Mouse (Mus musculus): Measurements from ENCODE around the gene Ptprn.

The Ptprn gene

GRCm38 (mm10) chr1:75264091-75264880, at the start of gene Ptprn:
Gene Ptprn (minus strand): TSS chr1:75264502.
- DNase-seq (ENCODE audit: low read depth), result no peak

DNA sequence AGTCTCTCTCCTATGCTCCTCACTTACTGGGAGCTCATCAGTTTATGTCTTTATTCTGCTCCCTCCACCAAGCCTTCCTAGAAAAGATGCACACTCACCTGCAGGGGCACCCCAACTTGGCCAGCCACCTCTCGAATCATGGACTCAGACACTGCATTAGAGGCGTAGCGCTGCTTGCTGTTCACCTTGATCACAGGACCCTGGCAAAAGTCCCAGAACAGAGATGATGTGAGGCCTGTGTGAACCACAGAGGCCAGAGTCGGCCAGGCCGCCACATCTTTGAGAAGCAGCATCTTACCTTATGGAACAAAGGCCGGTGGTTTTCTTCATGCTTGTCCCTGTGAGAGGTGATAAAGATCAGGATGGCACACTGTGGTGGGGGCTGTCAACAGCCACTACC, 47.4 kb upstream of the Ptprn start:
- no peak for DNase-seq (ENCODE audit: low read depth)

DNA sequence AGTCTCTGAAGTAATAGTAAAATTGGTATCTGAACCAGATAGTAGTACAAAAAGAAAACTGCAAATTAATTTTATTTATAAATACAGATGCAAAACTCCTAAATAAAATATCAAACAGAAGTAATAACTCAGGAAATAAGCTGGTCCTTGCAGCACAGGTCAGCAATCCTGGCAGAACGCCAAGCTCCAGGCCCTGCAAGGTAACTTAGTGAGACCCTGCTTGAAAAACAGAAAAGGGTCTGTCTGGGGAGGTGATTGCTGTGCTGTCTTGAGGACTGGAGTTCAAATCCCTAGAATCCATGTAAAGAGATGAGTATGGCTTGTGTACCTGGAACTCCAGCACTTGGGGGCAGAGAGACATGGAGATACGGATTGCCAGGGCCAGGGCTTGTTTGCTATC, 40.4 kb upstream of the Ptprn start:
- DNase-seq (ENCODE audit: low read depth), result no peak

DNA sequence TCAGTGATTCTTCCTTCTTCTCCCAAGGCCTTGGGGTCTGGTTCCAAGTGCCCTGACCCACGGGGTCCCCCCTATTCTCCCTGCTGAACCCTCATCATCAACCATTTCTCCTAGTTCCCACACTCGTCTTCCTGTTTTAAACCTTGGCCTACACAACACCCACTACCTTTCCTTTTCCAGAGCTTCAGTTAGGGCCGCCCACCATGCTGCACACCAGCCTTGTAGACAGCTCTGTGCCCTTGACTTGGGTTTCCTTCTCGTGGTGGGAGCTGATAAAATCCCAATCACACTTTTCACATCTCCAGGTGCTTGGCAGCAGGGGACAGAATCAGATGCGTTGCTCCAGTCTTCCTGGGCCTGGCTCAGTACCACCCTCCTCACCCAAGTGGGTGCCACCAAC, 30.0 kb upstream of the Ptprn start:
- DNase-seq (ENCODE audit: low read depth), result no peak

DNA sequence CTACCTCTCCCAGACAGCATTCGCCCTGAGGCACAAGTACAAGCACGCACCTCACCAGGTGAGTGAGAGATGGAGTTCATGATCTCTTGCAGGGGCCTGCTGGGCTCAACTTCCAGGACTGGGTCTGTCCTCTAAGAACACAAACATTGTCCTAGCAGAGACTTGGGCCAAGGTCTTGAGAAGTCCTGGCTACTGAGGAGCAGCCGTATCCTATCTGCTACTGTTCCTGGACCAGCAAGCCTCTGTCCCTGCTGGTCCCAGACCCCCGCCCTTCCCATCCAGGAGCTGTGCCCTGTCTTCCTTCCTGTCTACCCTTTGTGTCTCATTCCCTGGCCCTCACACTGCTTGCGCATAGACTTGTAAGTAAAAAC, 29.0 kb upstream of the Ptprn start:
- no peak for DNase-seq (ENCODE audit: low read depth)

GRCm38 (mm10) chr1:75292476-75293330, 28.4 kb upstream of the Ptprn start:
- peak; percentile 61 for DNase-seq (ENCODE audit: low read depth)

DNA sequence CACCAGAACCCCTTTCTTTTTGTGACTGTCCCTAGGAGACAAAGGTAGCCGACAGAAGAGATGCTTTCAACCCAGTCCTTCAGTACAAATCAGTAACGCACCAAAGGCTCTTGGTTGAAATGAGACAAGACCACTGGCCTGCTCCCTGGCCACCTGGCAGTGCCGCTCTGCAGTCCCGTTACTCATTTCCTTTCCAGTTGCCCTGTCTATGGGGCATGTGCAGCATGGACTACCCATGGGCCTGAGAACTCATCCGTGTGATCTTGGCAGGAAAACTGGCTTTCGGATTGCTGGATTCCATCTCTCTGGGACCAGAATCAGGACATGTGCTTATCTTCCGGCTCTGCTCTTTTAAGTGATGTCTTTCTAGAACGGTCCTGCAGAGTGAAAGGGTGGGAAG, 27.0 kb upstream of the Ptprn start:
- no peak for DNase-seq (ENCODE audit: low read depth)

DNA sequence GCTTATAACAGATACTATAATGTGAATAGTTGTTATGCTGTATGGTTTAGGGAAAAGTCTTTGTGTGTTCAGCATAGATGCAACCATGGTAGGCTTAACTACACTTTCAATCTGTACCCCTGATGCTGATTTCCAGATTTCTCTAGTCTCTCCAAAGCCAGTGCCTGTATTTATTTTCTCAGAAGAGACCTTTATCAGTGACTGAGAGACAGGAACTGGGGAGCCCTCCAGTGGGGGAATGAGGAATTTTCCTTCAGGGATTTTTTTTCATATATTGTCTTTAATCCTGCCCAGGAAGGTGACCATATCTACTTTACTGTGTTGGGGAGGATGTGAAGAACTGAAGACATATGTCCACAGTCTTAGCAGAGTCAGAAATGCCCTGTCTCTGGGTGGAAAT, 26.3 kb upstream of the Ptprn start:
- DNase-seq (ENCODE audit: low read depth), result no peak

DNA sequence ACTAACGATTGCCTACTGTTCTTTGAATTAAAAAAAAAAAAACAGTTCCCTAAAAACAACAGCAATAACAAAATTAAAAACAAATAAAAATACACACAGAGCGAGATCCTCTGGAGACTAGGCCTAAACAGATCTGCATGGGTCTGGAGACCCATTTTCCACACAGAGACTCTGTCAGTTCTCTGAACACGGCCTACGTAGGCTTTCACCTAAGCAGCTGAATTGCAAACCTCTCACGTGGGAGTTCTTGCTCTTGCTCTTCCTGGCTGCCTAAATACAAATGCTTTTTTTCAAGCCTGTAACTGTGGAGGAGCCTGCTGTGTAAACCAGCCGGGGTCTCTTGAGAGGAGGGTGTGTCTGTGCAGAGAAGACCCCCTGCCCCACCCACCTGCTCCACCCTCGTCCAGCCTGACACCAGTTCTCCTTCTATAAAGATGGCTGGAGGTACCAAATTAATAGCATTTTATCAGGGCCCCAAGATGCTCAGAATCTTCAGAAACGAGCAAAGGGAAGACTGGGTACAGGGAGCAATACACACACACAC, 25.7 kb upstream of the Ptprn start:
- DNase-seq (ENCODE audit: low read depth), result no peak

DNA sequence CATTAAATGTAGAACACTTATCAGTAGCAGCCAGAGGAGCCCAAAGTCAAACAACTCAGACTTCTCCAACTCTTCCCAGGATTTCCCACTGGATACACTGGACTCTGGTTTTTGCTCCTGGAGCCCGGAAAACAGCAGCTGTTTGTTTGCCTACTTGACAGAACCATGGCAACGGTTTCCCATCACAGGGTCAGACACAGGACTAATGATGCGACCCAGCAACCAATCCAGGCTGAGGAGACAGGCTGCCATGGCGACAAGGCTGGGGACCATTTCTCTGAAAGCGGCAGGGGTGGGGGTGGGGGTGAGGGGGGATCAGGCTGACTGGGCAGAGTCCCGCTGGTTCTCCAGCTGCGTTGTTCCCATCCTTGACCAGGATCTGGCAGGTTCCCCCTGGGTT, 25.1 kb upstream of the Ptprn start:
- no peak for DNase-seq (ENCODE audit: low read depth)

DNA sequence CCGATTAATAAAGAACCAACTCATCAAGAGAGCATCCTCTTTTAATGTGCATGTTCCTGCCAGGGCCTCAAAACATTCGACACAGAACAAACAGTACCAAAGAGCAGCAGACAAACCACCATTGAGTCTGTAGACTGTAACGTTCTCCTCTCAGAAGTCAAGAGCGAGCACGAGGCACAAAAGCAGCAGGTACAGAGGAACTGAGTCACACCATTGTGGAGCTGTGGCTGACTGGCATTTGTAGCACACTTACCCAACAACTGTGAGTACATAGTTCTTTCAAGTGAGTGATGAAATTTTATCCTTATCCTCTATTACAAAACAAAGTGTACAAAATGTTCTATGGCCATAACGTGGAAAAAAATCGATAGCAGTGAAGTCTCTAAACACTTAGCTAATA, 20.6 kb upstream of the Ptprn start:
- DNase-seq (ENCODE audit: low read depth), result no peak

DNA sequence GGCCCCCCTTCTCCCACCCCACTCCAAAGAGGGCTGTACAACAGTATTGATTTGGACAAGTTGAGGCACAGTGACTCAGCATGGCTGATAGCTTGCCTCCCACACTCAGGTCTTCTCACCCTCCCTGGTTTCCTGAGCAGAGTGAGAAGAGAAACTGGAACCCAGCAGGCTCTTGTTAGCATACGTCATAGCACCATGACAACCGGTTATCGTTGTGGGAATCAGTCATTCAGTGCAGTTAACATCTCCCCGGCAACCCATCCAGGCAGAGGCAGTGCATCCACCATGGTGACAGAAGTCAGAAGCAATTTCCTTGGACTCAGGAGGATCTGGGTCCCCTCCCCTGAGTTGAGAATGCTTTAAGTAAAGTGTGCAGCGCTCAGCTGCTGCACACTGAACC, 18.7 kb upstream of the Ptprn start:
- no peak for DNase-seq (ENCODE audit: low read depth)

DNA sequence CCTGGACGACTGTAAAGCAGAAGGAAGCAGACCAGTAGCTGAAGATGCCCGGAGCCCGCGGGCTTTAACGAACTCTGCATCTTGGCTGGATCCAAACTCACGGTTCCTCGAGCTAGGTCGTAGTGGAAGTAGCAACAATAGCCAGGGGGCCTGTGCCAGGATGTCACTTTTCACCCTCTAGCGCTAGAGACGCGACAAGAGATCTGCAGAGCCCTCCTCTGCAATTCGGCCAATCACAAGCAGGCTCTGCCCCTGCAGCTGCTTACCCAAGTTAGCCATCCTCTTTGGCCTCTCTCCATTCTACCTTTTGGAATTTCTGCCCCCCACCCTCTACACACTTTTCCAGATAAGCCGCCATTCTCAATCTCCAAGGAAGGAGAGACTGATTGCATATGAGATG, 13.9 kb upstream of the Ptprn start, which contains the start of gene Resp18:
Gene Resp18, minus strand, starts transcription at position 188 of the 400 bp plus-strand sequence.
- no peak for DNase-seq (ENCODE audit: low read depth)

DNA sequence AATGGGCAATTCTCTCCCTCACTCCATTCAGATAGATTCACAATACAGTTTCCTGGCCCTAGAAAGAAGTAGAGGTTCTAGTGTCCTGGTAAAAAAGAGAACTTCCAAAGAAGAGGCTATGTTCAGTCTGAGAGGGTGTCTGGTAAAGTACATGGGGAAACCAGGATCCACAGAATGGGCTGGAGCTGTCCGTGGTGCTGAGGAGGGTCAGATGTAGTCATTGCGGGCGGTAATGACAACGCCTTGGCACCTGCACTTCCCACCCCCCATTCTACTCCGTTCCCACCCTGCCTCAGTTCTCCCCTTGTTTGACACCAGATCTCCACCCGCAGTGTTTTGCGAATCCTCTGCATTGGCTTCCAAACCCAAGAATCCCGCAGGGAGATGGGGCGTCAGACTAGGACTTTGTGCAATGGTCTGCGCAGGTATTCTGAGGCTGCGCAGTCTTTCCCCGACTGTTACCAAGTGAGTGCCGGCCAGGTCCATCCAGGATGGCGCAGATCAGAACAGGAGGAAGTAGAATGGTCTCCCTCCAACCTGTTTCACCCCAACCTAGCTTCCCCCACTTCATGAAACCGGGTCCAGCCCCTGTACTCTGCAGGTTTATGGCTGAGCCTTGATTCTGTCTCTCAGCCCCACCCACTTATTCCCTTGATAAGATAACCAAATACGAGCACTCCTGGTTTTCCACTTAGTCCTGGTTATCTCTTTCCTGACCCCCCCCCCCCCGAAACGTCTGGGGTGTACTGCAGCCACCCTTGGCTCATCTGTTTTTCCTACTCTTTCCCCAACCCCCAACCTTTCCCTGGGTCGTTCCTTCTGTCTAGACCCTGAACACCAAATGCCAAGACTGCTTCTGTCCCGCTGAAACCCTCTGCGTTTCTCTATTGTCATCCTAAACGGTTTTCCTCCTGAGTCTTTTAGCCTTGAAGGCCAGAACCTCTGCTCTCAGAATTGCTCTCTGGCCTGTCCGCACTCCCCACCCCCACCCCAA, 13.2 kb upstream of the Ptprn start:
- DNase-seq (ENCODE audit: low read depth), result no peak

GRCm38 (mm10) chr1:75262969-75263951, 1.0 kb downstream of the Ptprn start:
- DNase-seq (ENCODE audit: low read depth), result no peak

DNA sequence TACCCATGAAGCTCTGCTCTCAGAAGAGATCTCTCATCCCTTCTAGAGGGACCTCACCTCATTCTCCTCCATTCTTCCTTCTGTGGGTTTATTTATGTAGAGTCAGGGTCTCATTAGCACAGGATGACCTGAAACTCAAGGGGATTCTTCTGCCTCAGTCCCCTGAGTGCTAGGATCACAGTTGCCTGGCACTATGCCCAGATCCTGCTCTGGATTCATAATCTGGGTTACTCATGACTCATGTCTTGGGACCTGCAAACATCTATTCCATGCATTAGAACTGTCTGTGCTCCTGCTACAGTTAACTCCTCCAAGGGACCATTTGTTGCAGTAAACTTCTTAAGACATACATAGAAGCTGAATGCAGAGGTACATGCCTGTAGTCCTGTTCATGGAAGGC, 3.0 kb downstream of the Ptprn start:
- no peak for DNase-seq (ENCODE audit: low read depth)

GRCm38 (mm10) chr1:75255516-75256046, 8.7 kb downstream of the Ptprn start:
- DNase-seq (ENCODE audit: low read depth), result no peak

DNA sequence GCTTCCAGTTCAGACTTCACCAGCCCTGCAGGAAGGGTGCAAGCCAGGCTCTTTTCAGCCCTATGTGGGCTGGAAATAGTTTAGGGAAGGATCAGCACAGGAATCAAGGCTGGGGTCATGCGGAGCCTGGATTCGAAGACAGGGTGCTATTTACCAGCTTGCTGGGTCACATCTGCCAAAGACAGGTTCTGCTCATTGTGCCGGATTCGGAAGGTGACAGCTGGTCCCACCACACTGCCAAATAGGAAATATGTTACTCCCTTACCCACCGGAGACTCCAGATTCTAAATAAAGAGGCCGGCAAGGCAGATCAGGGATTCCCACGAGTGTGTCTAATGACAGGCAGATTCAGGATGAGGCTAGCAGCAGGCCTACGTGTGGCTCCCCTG, 9.7 kb downstream of the Ptprn start:
- DNase-seq (ENCODE audit: low read depth), result no peak

DNA sequence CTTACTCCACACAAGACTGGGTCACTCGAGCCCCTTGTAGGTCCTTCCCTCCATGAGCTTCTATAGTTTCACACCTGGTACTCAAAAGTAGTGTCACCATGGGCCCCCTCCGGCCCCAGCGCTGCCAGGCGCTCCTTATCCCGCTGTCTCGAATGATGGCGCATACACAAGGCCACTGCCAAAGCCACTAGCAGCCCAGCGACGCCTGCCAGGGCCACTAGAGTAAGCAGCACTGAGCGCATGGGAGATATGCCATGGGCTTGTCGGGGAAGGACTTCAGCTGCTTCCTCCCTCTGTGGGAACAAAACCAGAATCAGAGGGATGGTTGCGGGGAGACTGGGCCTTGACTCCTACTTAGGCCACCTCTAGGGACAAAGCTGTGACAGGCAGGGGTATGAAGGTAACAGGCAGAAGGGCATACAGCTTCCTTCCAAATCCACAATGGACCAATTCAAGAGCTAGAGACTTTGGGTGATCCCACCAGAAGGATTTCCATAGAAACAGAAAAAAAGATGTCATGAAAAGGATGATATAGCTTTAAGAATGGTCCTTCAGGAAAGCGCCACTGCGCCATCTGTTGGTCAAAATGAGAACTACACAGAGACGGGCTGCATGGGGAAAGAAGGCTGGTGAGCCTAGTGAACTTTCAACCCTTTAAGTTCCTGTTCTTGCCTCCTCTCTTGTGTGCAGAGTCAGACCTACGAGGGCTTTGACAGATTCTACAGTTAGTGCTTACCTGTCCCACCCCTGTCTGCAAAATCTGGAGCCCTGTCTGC, 10.3 kb downstream of the Ptprn start:
- no peak for DNase-seq (ENCODE audit: low read depth)

- no peak for DNase-seq (ENCODE audit: low read depth)
Measured at GRCm38 (mm10) chr1:75253029-75253428, 11.3 kb downstream of the Ptprn start.
